Mouse (Mus musculus) lung, adult 2 months (tissue): ENCODE data around the gene Zfp609.

Experiments used
- CTCF ChIP-seq: fragments of 200-500 bp; IDR thresholded peaks from 2 replicates; pipeline ENCODE4 v1.5.1; 2011; ENCODE audit warnings: mild to moderate bottlenecking, low read length, control low read depth; ENCODE audit not compliant: insufficient read depth
- POLR2A ChIP-seq: fragments of 200-500 bp; IDR thresholded peaks from 2 replicates; pipeline ENCODE4 v1.6.1; 2011; ENCODE audit warnings: low read depth, mild to moderate bottlenecking, control low read depth, low read length, borderline replicate concordance; ENCODE audit errors: extremely low read depth

DNA sequence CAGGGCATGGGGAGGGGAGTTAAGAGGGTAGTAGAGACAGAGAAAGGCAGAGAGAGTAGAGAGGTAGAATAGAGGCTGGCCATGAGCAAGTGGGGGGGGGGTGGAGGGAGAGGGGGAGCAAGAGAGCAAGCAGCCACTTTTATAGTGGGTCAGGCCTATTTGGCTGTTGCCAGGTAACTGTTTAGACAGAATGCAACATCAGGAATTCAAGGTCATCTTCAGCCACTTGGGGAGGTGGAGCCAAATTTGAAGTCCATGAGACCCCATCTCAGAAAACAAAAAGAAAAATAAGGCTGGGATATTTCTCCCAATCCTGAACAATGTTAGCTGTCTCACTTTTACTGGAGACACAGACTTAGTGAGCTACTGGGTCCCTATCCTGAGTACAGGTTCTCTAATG lies 184.8 kb downstream of the Zfp609 start:
- no peak for TF ChIP-seq POLR2A
- TF ChIP-seq CTCF, result no peak
